Comparison of ENCODE assay signal across 10 mouse cellular contexts in genomic region chr10:127617294-127617693, GRCm38 (mm10). TPM values are rescaled to one million over a fixed set of nuclear protein-coding genes. Genes with fewer than 3 reads are reported as not detected.
A peak's percentile ranks its signal among the peaks of the same experiment; 100 is the strongest.
DNase-seq lines count a peak whose midpoint lies in the region; ATAC-seq lines count a peak whose summit lies in the region.
"Had no signal": no experiment of that assay in that cellular context is flagged by ENCODE, and none has a peak within 500 bp of the region (broad histone marks: within the 10 kb centered on the region; RNA-seq: fewer than 3 reads in every experiment).

No protein-coding gene starts in this region.

- peak overlapping the region; percentile 86 for H3K27ac ChIP-seq in lung, embryonic 15.5 days
- H3K27ac ChIP-seq in intestine, embryonic 15.5 days = peak overlapping the region; percentile 48; the same call in 1 of the 2 replicates
- H3K27ac ChIP-seq in neural tube, embryonic 15.5 days (replicated peaks) = 0 out of 2 replicates have a peak overlapping the region, but pooled peaks have one; percentile 45

- WGBS in lung, embryonic 15.5 days = 26% methylated on average over 4 of the region's 4 CpGs
- WGBS in intestine, embryonic 15.5 days = 52% methylated on average over 4 of the region's 4 CpGs
- 69% methylated on average over 4 of the region's 4 CpGs for WGBS in neural tube, embryonic 15.5 days

- H3K4me1 ChIP-seq in lung, embryonic 15.5 days = peaks cover 71% of the 10 kb centered on the region
- peaks cover 79% of the 10 kb centered on the region for H3K4me1 ChIP-seq in intestine, embryonic 15.5 days (replicated peaks)
- H3K4me1 ChIP-seq in neural tube, embryonic 15.5 days = peaks cover 77% of the 10 kb centered on the region

- peaks cover 3% of the 10 kb centered on the region; the same call in 1 of the 2 replicates for H3K36me3 ChIP-seq in lung, embryonic 15.5 days
- peaks cover 3% of the 10 kb centered on the region; the same call in 1 of the 2 replicates for H3K36me3 ChIP-seq in intestine, embryonic 15.5 days
- H3K36me3 ChIP-seq in neural tube, embryonic 15.5 days = peaks cover 8% of the 10 kb centered on the region

- H3K9me3 ChIP-seq in lung, embryonic 15.5 days = no peaks in the 10 kb centered on the region
- no peaks in the 10 kb centered on the region for H3K9me3 ChIP-seq in intestine, embryonic 15.5 days
- H3K9me3 ChIP-seq in neural tube, embryonic 15.5 days (replicated peaks) = no peaks in the 10 kb centered on the region

- H3K4me2 ChIP-seq in lung, embryonic 15.5 days = peak overlapping the region; percentile 97; the same call in 1 of the 2 replicates
- peak overlapping the region; percentile 95; the same call in 1 of the 2 replicates for H3K4me2 ChIP-seq in intestine, embryonic 15.5 days (replicated peaks)
- H3K4me2 ChIP-seq in neural tube, embryonic 15.5 days = peak overlapping the region; percentile 98

- no peak overlapping the region for H3K4me3 ChIP-seq in lung, embryonic 15.5 days
- H3K4me3 ChIP-seq in intestine, embryonic 15.5 days (replicated peaks) = no peak overlapping the region
- no peak overlapping the region for H3K4me3 ChIP-seq in neural tube, embryonic 15.5 days (replicated peaks)

- ATAC-seq in lung, embryonic 15.5 days (ENCODE audit: borderline replicate concordance, extremely low read depth, low FRiP score, low TSS enrichment) = no peak
- no peak for ATAC-seq in intestine, embryonic 15.5 days
- no peak for ATAC-seq in neural tube, embryonic 15.5 days (ENCODE audit: low FRiP score)

- no peaks in the 10 kb centered on the region for H3K27me3 ChIP-seq in lung, embryonic 15.5 days
- H3K27me3 ChIP-seq in intestine, embryonic 15.5 days (replicated peaks) = no peaks in the 10 kb centered on the region
- no peaks in the 10 kb centered on the region for H3K27me3 ChIP-seq in neural tube, embryonic 15.5 days (replicated peaks)

- peak; percentile 76 for DNase-seq in cerebellum, adult 9-10 months
- DNase-seq in cerebellum, postnatal 4 days (ENCODE audit: low spot score in 2 of 2) = no peak
- no peak for DNase-seq in lung, postnatal 36 days
- no peak for DNase-seq in adrenal gland, postnatal 25 days
- DNase-seq in left cerebral cortex, adult 8-10 months (ENCODE audit: low spot score in 2 of 2) = no peak
- DNase-seq: B cell, adult 2 months; gastrocnemius, postnatal 10 days had no signal

- H3K9ac ChIP-seq in lung, embryonic 15.5 days = no peak overlapping the region
- peak overlapping the region; percentile 24; the same call in 1 of the 2 replicates for H3K9ac ChIP-seq in intestine, embryonic 15.5 days
- H3K9ac ChIP-seq in neural tube, embryonic 15.5 days (replicated peaks) = no peak overlapping the region

RNA-seq across cellular contexts. Expression of gene Lrp1, which starts 3.7 kb away (rescaled TPM):
- polyA plus RNA-seq in lung, embryonic 15.5 days (2015; fragmentation: Nextera tagmentation; extraction: Ambion mirVana) = 72.6 and 73.6 TPM in 2 replicates
- polyA plus RNA-seq in intestine, embryonic 15.5 days (2015; fragmentation: Nextera tagmentation; extraction: Ambion mirVana) = 67.2 and 77.1 TPM in 2 replicates
- 102 and 108 TPM in 2 replicates for polyA plus RNA-seq in neural tube, embryonic 15.5 days (2015; fragmentation: Nextera tagmentation; extraction: Ambion mirVana)
- 196 and 254 TPM in 2 replicates for total RNA-seq in adrenal gland, postnatal 25 days (2021)
- total RNA-seq in left cerebral cortex, adult 8-10 months (2022) = 100 to 1,000 TPM; 295 to 337 (median 306) TPM

RNA-seq across cellular contexts. Expression of gene Stat6, which starts 25.5 kb away (rescaled TPM):
- polyA plus RNA-seq in lung, embryonic 15.5 days (2015; fragmentation: Nextera tagmentation; extraction: Ambion mirVana) = 33.1 and 37.6 TPM in 2 replicates
- polyA plus RNA-seq in intestine, embryonic 15.5 days (2015; fragmentation: Nextera tagmentation; extraction: Ambion mirVana) = 37.7 and 39.9 TPM in 2 replicates
- 5.0 and 11.5 TPM in 2 replicates for polyA plus RNA-seq in neural tube, embryonic 15.5 days (2015; fragmentation: Nextera tagmentation; extraction: Ambion mirVana)
- 117 and 121 TPM in 2 replicates for total RNA-seq in adrenal gland, postnatal 25 days (2021)
- 10 to 100 TPM; 13.5 to 17.1 (median 15.0) TPM for total RNA-seq in left cerebral cortex, adult 8-10 months (2022)

RNA-seq across cellular contexts. Expression of gene Nemp1, which starts 49.4 kb away (rescaled TPM):
- polyA plus RNA-seq in lung, embryonic 15.5 days (2015; fragmentation: Nextera tagmentation; extraction: Ambion mirVana) = 11.8 TPM in 2 replicates
- polyA plus RNA-seq in intestine, embryonic 15.5 days (2015; fragmentation: Nextera tagmentation; extraction: Ambion mirVana) = 5.7 and 6.9 TPM in 2 replicates
- 3.4 and 4.7 TPM in 2 replicates for polyA plus RNA-seq in neural tube, embryonic 15.5 days (2015; fragmentation: Nextera tagmentation; extraction: Ambion mirVana)
- 9.6 and 13.7 TPM in 2 replicates for total RNA-seq in adrenal gland, postnatal 25 days (2021)
- total RNA-seq in left cerebral cortex, adult 8-10 months (2022) = 1 to 10 TPM; 4.7 to 6.1 (median 5.1) TPM

RNA-seq across cellular contexts. Expression of gene Nab2, which starts 51.1 kb away (rescaled TPM):
- polyA plus RNA-seq in lung, embryonic 15.5 days (2015; fragmentation: Nextera tagmentation; extraction: Ambion mirVana) = 14.2 and 15.4 TPM in 2 replicates
- 8.3 and 8.7 TPM in 2 replicates for polyA plus RNA-seq in intestine, embryonic 15.5 days (2015; fragmentation: Nextera tagmentation; extraction: Ambion mirVana)
- polyA plus RNA-seq in neural tube, embryonic 15.5 days (2015; fragmentation: Nextera tagmentation; extraction: Ambion mirVana) = 2.5 and 4.8 TPM in 2 replicates
- total RNA-seq in adrenal gland, postnatal 25 days (2021) = 19.0 and 21.7 TPM in 2 replicates
- 10 to 100 TPM; 36.5 to 55.0 (median 45.5) TPM for total RNA-seq in left cerebral cortex, adult 8-10 months (2022)
